Mouse (Mus musculus) G1E (cell line): ENCODE data around the gene H2al2a.

ENCODE experiments used
- CTCF ChIP-seq: IDR thresholded peaks from 2 replicates; pipeline ENCODE4 v1.5.1; 2012; ENCODE audit warnings: low read depth, low read length, inconsistent platforms, mixed read lengths
- TAL1 ChIP-seq: conservative IDR thresholded peaks from 2 replicates; pipeline ENCODE4 v1.6.1; 2012; ENCODE audit warnings: low read depth, low read length, inconsistent platforms, mixed read lengths

DNA sequence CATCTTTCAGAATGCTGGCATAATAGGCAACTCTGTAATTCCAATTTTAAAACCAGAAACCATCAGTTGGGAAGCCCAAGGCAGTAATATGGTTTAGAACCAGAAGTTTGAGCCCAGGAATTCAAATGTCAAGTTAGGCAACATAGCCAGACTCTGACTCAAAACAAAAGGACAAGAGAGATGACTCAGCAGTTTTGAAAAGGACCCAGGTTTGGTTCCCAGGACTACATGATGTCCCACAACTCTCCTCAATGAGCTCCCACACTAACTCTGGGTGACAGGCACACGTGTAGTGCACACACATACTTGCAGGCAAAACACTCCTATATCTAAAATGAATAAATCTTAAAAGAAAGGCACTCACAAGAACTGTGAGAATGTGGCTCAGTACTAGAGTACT lies 22.4 kb upstream of the H2al2a start:
- TF ChIP-seq CTCF (no peak), TAL1 (no peak)
